Mouse (Mus musculus) kidney, postnatal 0 days (tissue): ENCODE measurements around the gene Myom3. TPM values are rescaled to one million over a fixed set of nuclear protein-coding genes. Genes with fewer than 3 reads are reported as not detected.
A peak's percentile ranks its signal among the peaks of the same experiment; 100 is the strongest.

Experiments
- ATAC-seq: fragments of 200-750 bp; cut with Nextera tagmentation; replicated peaks from 2 replicates; pipeline ENCODE4 v1.8.0; 2017; ENCODE audit warnings: low read depth, moderate number of reproducible peaks, moderate TSS enrichment, moderate library complexity; ENCODE audit not compliant: low FRiP score
- DNase-seq: peaks from one replicate; pipeline ENCODE4 v3.0.0-alpha.2; 2016; ENCODE audit warnings: low spot score
- H3K27ac ChIP-seq: fragments of 300-500 bp; sonication (generic); 2 replicates; pipeline ENCODE4 v1.5.1; 2014; ENCODE audit warnings: mild to moderate bottlenecking
- H3K27me3 ChIP-seq: fragments of 300-500 bp; sonication (generic); 2 replicates; pipeline ENCODE4 v1.6.1; 2014; ENCODE audit warnings: low read length, mixed read lengths; ENCODE audit not compliant: insufficient read depth
- H3K36me3 ChIP-seq: fragments of 300-500 bp; sonication (generic); 2 replicates; pipeline ENCODE4 v1.6.1; 2014; ENCODE audit warnings: low read length, mixed read lengths; ENCODE audit not compliant: insufficient read depth
- H3K4me1 ChIP-seq: fragments of 300-500 bp; sonication (generic); replicated peaks from 2 replicates; pipeline ENCODE4 v1.6.1; 2014; ENCODE audit warnings: antibody characterized with exemption, low read length, mixed read lengths; ENCODE audit not compliant: insufficient read depth
- H3K4me2 ChIP-seq: fragments of 300-500 bp; sonication (generic); 2 replicates; pipeline ENCODE4 v1.6.1; 2014; ENCODE audit warnings: mild to moderate bottlenecking, low read length, moderate library complexity, mixed read lengths
- H3K4me3 ChIP-seq: fragments of 300-500 bp; sonication (generic); replicated peaks from 2 replicates; pipeline ENCODE4 v1.5.1; 2014; ENCODE audit warnings: low read depth, low read length
- H3K9ac ChIP-seq: fragments of 300-500 bp; sonication (generic); 2 replicates; pipeline ENCODE4 v1.6.1; 2014; ENCODE audit warnings: low read depth, low read length
- H3K9me3 ChIP-seq: fragments of 300-500 bp; sonication (generic); replicated peaks from 2 replicates; pipeline ENCODE4 v1.6.1; 2016; ENCODE audit warnings: low read length, inconsistent platforms, mixed read lengths
- CTCF ChIP-seq: IDR thresholded peaks from 2 replicates; pipeline ENCODE4 v1.5.1; 2016; ENCODE audit warnings: antibody characterized with exemption, low read depth, mild to moderate bottlenecking, moderate library complexity
- WGBS: fragments of 180-500 bp; shearing (Covaris S2); extraction: QIAGEN DNeasy Blood & Tissue Kit; methylation state at CpG from one replicate; pipeline ENCODE4 v1.1.7; 2014; 5-methylcytosine and 5-hydroxymethylcytosine counted together
- polyA plus RNA-seq: library from polyadenylated mRNA; unstranded; fragments of >200 nt; fragmentation: Nextera tagmentation; extraction: Ambion mirVana; gene quantifications from 2 replicates; pipeline ENCODE4 v1.2.1, GENCODE M21; 2015

The Myom3 gene
- polyA plus RNA-seq, 1 experiment from 2014 or later, result 0.39 TPM

DNA sequence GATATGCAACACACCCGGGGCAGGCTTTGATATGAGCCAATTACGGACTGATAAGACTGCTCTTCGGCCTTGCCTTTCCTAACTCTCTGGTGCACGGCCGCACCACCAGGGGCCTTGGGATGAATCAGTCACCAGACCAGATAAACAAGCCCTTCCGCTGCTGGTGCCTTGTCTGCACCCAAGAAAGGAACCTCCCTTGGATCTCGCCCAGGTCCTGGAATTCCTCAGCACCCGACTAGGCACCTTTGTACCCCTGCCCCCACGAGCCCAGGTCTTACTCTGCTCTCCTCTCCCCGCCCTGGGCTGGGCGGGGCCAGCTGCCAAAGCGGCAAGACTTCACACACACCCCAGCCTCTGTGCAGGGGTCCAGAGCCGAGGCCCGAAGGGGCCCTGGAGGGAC lies 31.7 kb upstream of the Myom3 start, which contains the start of gene Il22ra1:
Gene Il22ra1, plus strand, starts transcription at position 356 of the 400 bp plus-strand sequence.
- H3K36me3 ChIP-seq, result no peaks in the 10 kb centered on the region
- no peak for TF ChIP-seq CTCF
- 40% methylated on average over 14 of the region's 14 CpGs for WGBS
- no peak within 1 kb of the TSS for H3K27ac ChIP-seq
- H3K9ac ChIP-seq, result no peak within 1 kb of the TSS
- peak; percentile 47; the same call in 1 of the 2 replicates for ATAC-seq
- no peaks in the 10 kb centered on the region for H3K4me1 ChIP-seq
- H3K27me3 ChIP-seq, result no peaks in the 10 kb centered on the region
- no peak within 1 kb of the TSS for H3K4me3 ChIP-seq
- H3K4me2 ChIP-seq, result peak within 1 kb of the TSS; percentile 7; the same call in 1 of the 2 replicates
- no peak for DNase-seq
- no peaks in the 10 kb centered on the region for H3K9me3 ChIP-seq

DNA sequence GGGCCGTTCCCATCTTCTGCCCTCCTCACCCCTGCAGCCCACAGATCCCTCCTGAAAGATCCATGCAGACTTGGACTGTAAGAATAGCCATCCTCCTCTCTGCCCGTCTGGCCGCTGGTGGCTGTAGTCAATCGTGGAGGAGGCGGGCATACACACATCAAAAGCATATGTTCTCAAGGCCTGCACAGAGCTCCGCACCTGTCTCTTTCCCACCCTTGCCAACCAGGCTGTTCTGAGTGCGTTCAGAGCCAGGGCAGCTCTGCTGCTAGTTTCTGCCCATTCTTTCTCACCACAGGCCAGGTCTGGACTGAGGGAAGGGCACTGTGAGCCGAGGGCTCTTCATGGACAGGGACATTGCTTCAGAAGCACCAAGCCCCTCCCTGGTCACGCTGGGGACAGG lies 29.3 kb upstream of the Myom3 start:
- 60% methylated on average over 8 of the region's 9 CpGs for WGBS
- no peak for TF ChIP-seq CTCF
- DNase-seq (no peak), ATAC-seq (no peak)
- Histone ChIP-seq H3K4me2 (no peak overlapping the region), H3K9ac (no peak overlapping the region), H3K9me3 (no peaks in the 10 kb centered on the region), H3K36me3 (no peaks in the 10 kb centered on the region), H3K27me3 (no peaks in the 10 kb centered on the region), H3K27ac (no peak overlapping the region), H3K4me1 (no peaks in the 10 kb centered on the region), H3K4me3 (no peak overlapping the region)

DNA sequence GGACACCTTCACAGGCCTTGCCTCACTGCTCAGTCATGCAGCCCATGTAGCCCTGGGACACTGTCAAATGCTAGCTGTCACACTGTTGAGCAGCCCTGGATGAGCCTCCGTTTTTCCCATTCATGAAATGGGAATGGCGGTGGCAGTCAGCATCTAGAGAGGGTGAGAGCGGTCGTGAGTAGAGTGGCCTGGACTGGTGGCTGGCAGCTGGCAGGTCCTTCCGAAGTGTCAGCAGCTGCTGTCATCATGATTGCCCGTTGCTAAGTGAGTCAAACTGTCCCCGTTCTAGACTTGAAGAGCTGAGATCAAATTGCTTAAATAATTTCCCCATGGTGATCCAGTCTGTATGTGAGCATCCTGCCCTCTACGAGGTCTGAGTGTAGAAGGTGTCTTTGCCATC lies 28.6 kb upstream of the Myom3 start:
- TF ChIP-seq CTCF, result no peak
- H3K4me3 ChIP-seq, result no peak overlapping the region
- no peaks in the 10 kb centered on the region for H3K9me3 ChIP-seq
- no peak for ATAC-seq
- WGBS, result 69% methylated on average over 8 of the region's 8 CpGs
- no peaks in the 10 kb centered on the region for H3K27me3 ChIP-seq
- H3K4me1 ChIP-seq, result no peaks in the 10 kb centered on the region
- H3K27ac ChIP-seq, result no peak overlapping the region
- H3K4me2 ChIP-seq, result no peak overlapping the region
- H3K9ac ChIP-seq, result no peak overlapping the region
- no peaks in the 10 kb centered on the region for H3K36me3 ChIP-seq
- DNase-seq, result no peak

DNA sequence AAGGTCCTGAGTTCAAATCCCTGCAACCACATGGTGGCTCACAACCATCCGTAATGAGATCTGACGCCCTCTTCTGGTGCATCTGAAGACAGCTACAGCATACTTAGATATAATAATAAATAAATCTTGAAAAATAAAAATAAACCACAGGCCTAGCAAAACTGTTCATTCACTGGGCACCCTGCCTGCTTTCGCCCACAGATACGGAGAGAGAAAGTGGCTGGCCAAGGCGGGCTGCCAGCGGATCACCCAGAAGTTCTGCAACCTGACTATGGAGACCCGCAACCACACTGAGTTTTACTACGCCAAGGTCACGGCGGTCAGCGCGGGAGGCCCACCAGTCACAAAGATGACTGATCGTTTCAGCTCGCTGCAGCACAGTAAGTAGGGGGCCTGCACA lies 25.6 kb upstream of the Myom3 start:
- DNase-seq (no peak), ATAC-seq (no peak)
- H3K4me2 ChIP-seq, result no peak overlapping the region
- 94% methylated on average over 14 of the region's 14 CpGs for WGBS
- H3K9me3 ChIP-seq, result no peaks in the 10 kb centered on the region
- TF ChIP-seq CTCF, result no peak
- H3K4me3 ChIP-seq, result no peak overlapping the region
- H3K9ac ChIP-seq, result no peak overlapping the region
- H3K4me1 ChIP-seq, result no peaks in the 10 kb centered on the region
- H3K27me3 ChIP-seq, result no peaks in the 10 kb centered on the region
- H3K36me3 ChIP-seq, result no peaks in the 10 kb centered on the region
- H3K27ac ChIP-seq, result no peak overlapping the region

DNA sequence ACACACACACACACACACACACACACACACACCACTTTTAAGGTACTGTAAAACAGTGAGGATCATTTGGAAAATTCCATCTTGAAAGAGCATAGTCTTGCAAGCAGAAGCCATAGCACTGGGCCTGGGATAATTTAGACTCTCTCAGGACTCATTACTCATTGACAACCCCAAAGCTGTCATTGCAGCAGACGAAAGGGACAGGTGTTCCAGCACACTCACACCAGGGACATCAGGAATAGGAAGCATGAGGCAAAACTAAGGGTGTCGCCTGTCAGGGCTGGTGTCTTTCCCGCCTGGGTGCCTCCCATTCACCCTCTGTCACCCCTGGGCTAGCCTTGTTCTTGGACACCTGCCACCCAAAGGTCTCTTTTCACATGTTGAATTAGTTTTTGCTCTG lies 22.6 kb upstream of the Myom3 start:
- H3K9ac ChIP-seq, result no peak overlapping the region
- no peak for TF ChIP-seq CTCF
- no peak for ATAC-seq
- no peaks in the 10 kb centered on the region for H3K9me3 ChIP-seq
- no peak overlapping the region for H3K4me3 ChIP-seq
- no peak overlapping the region for H3K4me2 ChIP-seq
- no peaks in the 10 kb centered on the region for H3K27me3 ChIP-seq
- H3K27ac ChIP-seq, result no peak overlapping the region
- 66% methylated on average over 3 of the region's 3 CpGs for WGBS
- no peaks in the 10 kb centered on the region for H3K4me1 ChIP-seq
- no peak for DNase-seq
- no peaks in the 10 kb centered on the region for H3K36me3 ChIP-seq

DNA sequence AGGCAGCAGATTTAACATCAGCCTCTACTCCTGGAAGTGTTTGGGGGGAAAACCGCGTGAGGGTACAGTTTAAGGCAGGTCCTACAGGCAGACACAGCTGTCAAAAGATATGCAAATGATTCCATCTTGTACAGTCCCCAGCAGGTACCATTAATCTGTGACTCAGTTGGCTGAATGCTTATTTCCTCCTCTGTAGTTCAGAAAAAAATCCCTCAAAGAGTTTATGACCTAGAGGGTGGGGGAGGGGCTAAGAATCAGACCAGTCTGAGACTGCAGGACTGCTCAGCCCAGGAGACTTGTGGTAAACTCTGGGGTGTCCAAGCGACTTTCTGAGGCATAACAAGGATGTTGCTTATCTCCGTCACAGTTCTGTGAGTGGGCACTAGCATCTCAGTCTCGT lies 21.3 kb upstream of the Myom3 start:
- Histone ChIP-seq H3K4me2 (no peak overlapping the region), H3K4me1 (no peaks in the 10 kb centered on the region), H3K4me3 (no peak overlapping the region), H3K9ac (no peak overlapping the region), H3K9me3 (no peaks in the 10 kb centered on the region), H3K36me3 (no peaks in the 10 kb centered on the region), H3K27me3 (no peaks in the 10 kb centered on the region), H3K27ac (no peak overlapping the region)
- WGBS, result 41% methylated on average over 5 of the region's 5 CpGs
- no peak for ATAC-seq
- no peak for TF ChIP-seq CTCF
- DNase-seq, result no peak

DNA sequence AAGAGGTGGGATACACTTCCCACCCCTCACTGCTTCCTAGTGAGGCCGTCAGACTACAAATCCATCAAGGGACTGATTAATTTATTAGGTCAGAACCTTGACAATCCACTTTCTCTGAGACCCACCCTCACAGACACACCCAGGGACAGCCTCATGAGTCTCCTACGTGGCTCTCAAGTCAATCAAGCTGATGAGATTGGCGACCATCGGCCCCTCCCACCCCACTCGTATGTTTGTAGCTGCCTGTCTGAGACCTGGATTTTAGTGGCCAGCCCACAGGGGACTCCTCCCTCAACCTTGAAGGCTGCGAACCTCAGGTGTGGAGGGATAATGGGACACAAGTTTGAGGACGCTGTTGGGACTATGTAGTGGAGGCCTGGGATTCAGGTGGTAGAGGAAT lies 20.4 kb upstream of the Myom3 start:
- ATAC-seq (no peak), DNase-seq (no peak)
- TF ChIP-seq CTCF, result no peak
- H3K4me1 ChIP-seq, result no peaks in the 10 kb centered on the region
- WGBS, result 59% methylated on average over 7 of the region's 7 CpGs
- H3K27me3 ChIP-seq, result no peaks in the 10 kb centered on the region
- H3K27ac ChIP-seq, result no peak overlapping the region
- no peaks in the 10 kb centered on the region for H3K36me3 ChIP-seq
- H3K9ac ChIP-seq, result no peak overlapping the region
- H3K9me3 ChIP-seq, result no peaks in the 10 kb centered on the region
- H3K4me3 ChIP-seq, result no peak overlapping the region
- H3K4me2 ChIP-seq, result no peak overlapping the region
